Mouse (Mus musculus) limb, embryonic 11.5 days (tissue): ENCODE measurements around the gene Gm49387. TPM values are rescaled to one million over a fixed set of nuclear protein-coding genes. Genes with fewer than 3 reads are reported as not detected.
A peak's percentile ranks its signal among the peaks of the same experiment; 100 is the strongest.

Source experiments
- ATAC-seq: fragments of 200-750 bp; cut with Nextera tagmentation; 2 replicates; pipeline ENCODE4 v1.8.0; 2017; ENCODE audit warnings: low read depth; ENCODE audit not compliant: insufficient number of reproducible peaks, low FRiP score, low TSS enrichment
- DNase-seq: peaks from one replicate; pipeline ENCODE4 v3.0.0-alpha.2; 2015; ENCODE audit warnings: low spot score
- H3K27ac ChIP-seq: fragments of 300-500 bp; sonication (generic); replicated peaks from 2 replicates; pipeline ENCODE4 v1.5.1; 2014; ENCODE audit warnings: low read depth, mild to moderate bottlenecking, low read length
- H3K27me3 ChIP-seq: fragments of 300-500 bp; sonication (generic); 2 replicates; pipeline ENCODE4 v1.6.1; 2014; ENCODE audit warnings: mild to moderate bottlenecking, low read length, mixed read lengths; ENCODE audit not compliant: control insufficient read depth, insufficient read depth
- H3K36me3 ChIP-seq: fragments of 300-500 bp; sonication (generic); 2 replicates; pipeline ENCODE4 v1.6.1; 2014; ENCODE audit warnings: mild to moderate bottlenecking, low read length, moderate library complexity, mixed read lengths; ENCODE audit not compliant: control insufficient read depth, insufficient read depth
- H3K4me1 ChIP-seq: fragments of 300-500 bp; sonication (generic); 2 replicates; pipeline ENCODE4 v1.6.1; 2014; ENCODE audit warnings: low read length, mixed read lengths; ENCODE audit not compliant: control insufficient read depth, insufficient read depth
- H3K4me2 ChIP-seq: fragments of 300-500 bp; sonication (generic); 2 replicates; pipeline ENCODE4 v1.6.1; 2014; ENCODE audit warnings: low read depth, mild to moderate bottlenecking, moderate library complexity; ENCODE audit not compliant: severe bottlenecking
- H3K4me3 ChIP-seq: fragments of 300-500 bp; sonication (generic); 2 replicates; pipeline ENCODE4 v1.5.1; 2014; ENCODE audit warnings: low read depth, low read length
- H3K9ac ChIP-seq: fragments of 300-500 bp; sonication (generic); 2 replicates; pipeline ENCODE4 v1.6.1; 2014; ENCODE audit warnings: mild to moderate bottlenecking, low read length
- H3K9me3 ChIP-seq: fragments of 300-500 bp; sonication (generic); 2 replicates; pipeline ENCODE4 v1.6.1; 2016; ENCODE audit warnings: low read length; ENCODE audit not compliant: control insufficient read depth
- WGBS: fragments of 180-500 bp; shearing (Covaris S2); extraction: QIAGEN DNeasy Blood & Tissue Kit; methylation state at CpG from one replicate; pipeline ENCODE4 v1.1.7; 2014; 5-methylcytosine and 5-hydroxymethylcytosine counted together
- polyA plus RNA-seq: library from polyadenylated mRNA; unstranded; fragments of >200 nt; fragmentation: Nextera tagmentation; extraction: Ambion mirVana; gene quantifications from 2 replicates; pipeline ENCODE4 v1.2.1, GENCODE M21; 2014

Gene Gm49387
- 1.0 and 1.6 TPM in 2 replicates for polyA plus RNA-seq

DNA sequence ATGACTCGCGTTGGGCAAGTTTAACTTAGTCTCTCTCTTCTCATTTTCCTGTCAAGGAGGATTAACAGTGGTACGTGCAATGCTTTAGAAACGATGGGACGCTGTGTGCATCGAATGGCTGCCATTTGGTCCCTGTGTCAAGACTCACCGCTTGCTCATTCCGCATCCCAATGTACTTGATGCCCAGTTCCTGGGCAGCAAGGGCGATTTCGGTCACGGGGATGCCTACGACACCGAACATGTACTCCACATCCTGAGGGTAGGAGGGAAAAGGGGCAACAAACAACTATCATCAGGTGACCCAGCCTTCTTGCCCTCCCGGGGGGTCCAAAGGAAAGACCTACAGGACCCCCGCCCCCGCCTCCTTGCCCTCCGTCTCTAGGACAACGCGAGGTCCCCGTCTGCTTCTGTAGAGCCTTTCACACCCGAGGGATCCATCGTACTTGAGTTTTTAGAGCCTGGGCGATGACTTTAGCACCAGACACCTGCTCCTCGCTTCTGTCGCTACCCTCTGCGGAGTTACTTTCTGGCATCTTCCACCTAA, at the start of gene Gm49387:
Gm49387 (minus strand) TSS at position 533 of the 544 bp plus-strand sequence.
- H3K27ac ChIP-seq, result no peak within 1 kb of the TSS
- 4% methylated on average over 26 of the region's 26 CpGs for WGBS
- H3K36me3 ChIP-seq, result no peaks in the 10 kb centered on the region
- no peaks in the 10 kb centered on the region for H3K9me3 ChIP-seq
- no peaks in the 10 kb centered on the region for H3K27me3 ChIP-seq
- DNase-seq (no peak), ATAC-seq (peak; percentile 32)
- peak within 1 kb of the TSS; percentile 60 for H3K9ac ChIP-seq
- peak within 1 kb of the TSS; percentile 83 for H3K4me2 ChIP-seq
- peak within 1 kb of the TSS; percentile 45 for H3K4me3 ChIP-seq
- H3K4me1 ChIP-seq, result no peaks in the 10 kb centered on the region

DNA sequence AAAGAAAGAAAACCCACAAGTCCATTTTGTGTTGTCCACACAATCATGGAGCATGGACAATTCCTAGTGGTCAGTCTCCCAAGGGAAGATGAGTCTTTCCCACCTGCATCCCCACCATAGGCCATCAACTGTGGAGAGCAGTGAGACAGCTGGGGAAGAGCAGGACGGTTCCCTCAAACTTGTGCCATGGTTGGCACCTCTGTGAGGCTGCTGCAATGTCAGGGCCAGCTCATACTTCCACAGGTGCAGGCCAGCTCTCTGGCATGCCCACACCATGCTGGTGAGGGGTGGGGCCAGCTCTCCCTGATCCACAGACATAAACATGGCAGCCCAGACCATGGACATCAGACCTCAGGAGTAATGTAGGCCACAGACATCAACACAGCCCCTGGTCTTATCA, 45.6 kb upstream of the Gm49387 start:
- H3K4me3 ChIP-seq, result no peak overlapping the region
- ATAC-seq (no peak), DNase-seq (no peak)
- no peaks in the 10 kb centered on the region for H3K4me1 ChIP-seq
- H3K9ac ChIP-seq, result no peak overlapping the region
- H3K9me3 ChIP-seq, result no peaks in the 10 kb centered on the region
- no peak overlapping the region for H3K4me2 ChIP-seq
- WGBS, result 85% methylated on average over 1 of the region's 1 CpGs
- H3K27ac ChIP-seq, result no peak overlapping the region
- H3K27me3 ChIP-seq, result no peaks in the 10 kb centered on the region
- H3K36me3 ChIP-seq, result no peaks in the 10 kb centered on the region

DNA sequence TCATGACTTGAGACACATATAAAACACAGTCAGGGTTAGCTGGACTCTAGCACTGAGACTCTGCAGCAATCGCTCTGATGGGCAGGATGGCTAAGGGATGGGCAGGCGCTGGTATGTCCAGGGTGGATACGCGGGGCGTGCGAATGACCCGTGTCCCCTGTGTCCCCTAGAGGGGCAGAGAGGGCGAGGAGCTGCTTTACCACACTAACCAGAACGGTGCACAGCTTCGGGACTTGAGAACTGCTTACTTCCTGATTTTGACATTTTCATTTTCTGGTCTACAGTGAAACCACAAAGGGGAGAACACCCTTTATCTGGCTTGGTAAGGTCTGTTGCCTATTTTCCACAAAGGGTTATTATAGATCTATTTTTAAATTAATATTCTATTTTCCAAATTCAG, 45.0 kb upstream of the Gm49387 start:
- DNase-seq (no peak), ATAC-seq (no peak)
- WGBS, result 93% methylated on average over 10 of the region's 10 CpGs
- Histone ChIP-seq H3K4me3 (no peak overlapping the region), H3K9ac (no peak overlapping the region), H3K9me3 (no peaks in the 10 kb centered on the region), H3K4me1 (no peaks in the 10 kb centered on the region), H3K36me3 (no peaks in the 10 kb centered on the region), H3K27ac (no peak overlapping the region), H3K27me3 (no peaks in the 10 kb centered on the region), H3K4me2 (no peak overlapping the region)

DNA sequence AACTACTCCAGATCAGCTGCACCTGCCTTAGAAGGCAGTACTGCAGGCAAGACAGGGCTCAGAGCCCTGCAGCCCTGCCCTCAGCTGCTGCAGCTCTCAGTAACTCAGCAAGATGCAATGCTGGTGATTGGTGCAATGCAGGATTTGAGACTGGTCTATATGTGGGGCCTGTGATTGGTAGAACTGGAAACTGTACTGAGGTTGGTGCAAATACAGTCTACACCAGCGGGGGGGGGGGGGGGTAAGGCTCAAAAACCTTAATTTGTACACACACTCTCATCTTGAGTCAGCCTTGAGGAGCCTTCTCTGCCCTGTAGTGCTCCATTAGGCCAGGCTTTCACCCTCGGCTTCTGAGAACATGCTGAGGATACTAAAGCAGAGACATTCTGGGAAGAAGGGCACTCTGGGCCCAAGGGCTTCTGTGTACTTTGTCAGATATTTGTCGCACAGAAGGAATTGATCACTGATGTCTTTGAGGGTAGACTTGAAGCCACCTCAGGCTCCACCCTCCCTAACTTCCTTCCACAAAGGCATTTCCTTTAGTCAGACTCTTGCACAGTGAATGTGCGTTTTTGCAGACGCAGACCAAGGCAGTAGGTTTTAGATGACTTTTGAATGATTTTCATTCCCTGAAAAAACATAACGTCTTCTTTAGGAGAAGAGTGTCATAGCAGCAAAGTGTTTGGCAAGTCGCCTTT, 43.8 kb upstream of the Gm49387 start:
- no peak overlapping the region for H3K27ac ChIP-seq
- 70% methylated on average over 7 of the region's 7 CpGs for WGBS

DNA sequence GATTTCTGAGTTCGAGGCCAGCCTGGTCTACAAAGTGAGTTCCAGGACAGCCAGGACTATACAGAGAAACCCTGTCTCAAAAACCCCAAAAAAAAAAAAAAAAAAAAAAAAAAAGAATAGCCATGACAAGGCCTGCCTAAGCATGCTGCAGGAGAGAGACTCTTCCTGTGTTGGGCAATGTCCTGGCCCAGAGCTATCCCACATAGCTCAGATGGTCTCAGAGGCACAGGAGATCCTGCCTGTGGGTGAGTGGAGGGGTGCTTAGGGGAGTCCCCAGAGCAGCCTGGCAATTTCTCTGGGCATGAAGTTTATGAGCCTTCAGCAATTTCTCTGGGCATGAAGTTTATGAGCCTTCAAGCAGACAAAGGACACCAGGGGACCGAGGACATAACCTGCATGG, 42.9 kb upstream of the Gm49387 start:
- Histone ChIP-seq H3K4me3 (no peak overlapping the region), H3K36me3 (no peaks in the 10 kb centered on the region), H3K9me3 (no peaks in the 10 kb centered on the region), H3K4me2 (no peak overlapping the region), H3K9ac (no peak overlapping the region), H3K4me1 (no peaks in the 10 kb centered on the region), H3K27me3 (no peaks in the 10 kb centered on the region), H3K27ac (no peak overlapping the region)
- DNase-seq (no peak), ATAC-seq (no peak)
- WGBS, result 86% methylated on average over 2 of the region's 2 CpGs

More for the DNA sequence above, 43.8 kb upstream of the Gm49387 start:
- Histone ChIP-seq H3K4me2 (no peak overlapping the region), H3K4me3 (no peak overlapping the region), H3K9ac (no peak overlapping the region), H3K9me3 (no peaks in the 10 kb centered on the region), H3K4me1 (no peaks in the 10 kb centered on the region), H3K36me3 (no peaks in the 10 kb centered on the region), H3K27me3 (no peaks in the 10 kb centered on the region)
- ATAC-seq (no peak), DNase-seq (peak; percentile 17)

DNA sequence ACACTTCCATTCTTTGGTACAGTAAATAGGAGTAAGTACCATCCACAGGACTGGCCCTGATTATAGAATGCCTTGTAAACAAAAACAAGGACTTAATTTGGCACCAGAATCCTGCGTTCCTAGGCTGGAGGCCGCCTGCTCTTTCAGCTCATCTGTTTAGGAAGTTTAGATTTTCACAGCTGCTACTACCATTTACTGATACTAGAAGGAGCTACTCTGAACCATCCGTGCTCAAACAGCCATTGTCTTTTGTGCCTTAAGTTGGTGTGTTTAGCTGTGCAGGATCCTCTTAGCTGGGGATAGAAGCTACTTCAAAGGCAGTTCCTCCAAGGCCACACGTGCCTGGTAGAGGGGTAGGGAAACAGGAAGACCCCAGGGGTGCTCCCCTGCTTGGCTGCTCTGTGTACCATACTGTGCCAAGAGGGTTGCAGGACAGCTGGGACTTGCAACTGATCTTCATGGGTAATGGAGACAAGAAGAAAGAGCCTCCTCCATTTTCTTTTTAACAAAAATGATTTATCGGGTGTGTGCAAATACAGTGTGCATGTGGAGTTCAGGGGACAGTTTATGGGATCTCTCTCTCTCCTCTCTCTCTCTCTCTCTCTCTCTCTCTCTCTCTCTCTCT, 41.4 kb upstream of the Gm49387 start:
- no peak for ATAC-seq
- Histone ChIP-seq H3K27ac (no peak overlapping the region), H3K4me1 (no peaks in the 10 kb centered on the region), H3K9me3 (no peaks in the 10 kb centered on the region), H3K9ac (no peak overlapping the region), H3K36me3 (no peaks in the 10 kb centered on the region), H3K4me3 (no peak overlapping the region), H3K27me3 (no peaks in the 10 kb centered on the region), H3K4me2 (no peak overlapping the region)
- 48% methylated on average over 5 of the region's 5 CpGs for WGBS
- peak; percentile 16 for DNase-seq

DNA sequence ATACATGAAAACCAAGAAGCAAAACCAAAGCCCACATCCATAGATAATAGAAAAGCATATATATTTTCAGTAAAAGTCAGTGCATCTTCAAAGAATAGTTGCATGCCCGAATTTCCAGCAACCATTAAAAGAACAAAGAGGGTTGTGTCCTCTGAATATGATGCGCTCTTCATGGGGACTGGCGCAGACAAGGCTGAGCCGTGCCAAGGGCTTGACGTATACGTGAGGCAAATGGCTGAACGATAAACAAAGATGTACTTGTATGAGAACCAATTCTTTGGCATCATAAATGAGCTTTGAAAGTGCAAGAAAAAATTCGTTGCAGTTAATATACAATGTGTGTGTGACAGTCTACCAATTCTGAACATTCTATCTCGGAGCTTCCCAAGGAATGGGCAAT, 40.6 kb upstream of the Gm49387 start:
- DNase-seq (no peak), ATAC-seq (no peak)
- Histone ChIP-seq H3K4me1 (no peaks in the 10 kb centered on the region), H3K27ac (no peak overlapping the region), H3K9ac (no peak overlapping the region), H3K4me3 (no peak overlapping the region), H3K4me2 (no peak overlapping the region), H3K9me3 (no peaks in the 10 kb centered on the region), H3K27me3 (no peaks in the 10 kb centered on the region), H3K36me3 (no peaks in the 10 kb centered on the region)
- 92% methylated on average over 9 of the region's 9 CpGs for WGBS

DNA sequence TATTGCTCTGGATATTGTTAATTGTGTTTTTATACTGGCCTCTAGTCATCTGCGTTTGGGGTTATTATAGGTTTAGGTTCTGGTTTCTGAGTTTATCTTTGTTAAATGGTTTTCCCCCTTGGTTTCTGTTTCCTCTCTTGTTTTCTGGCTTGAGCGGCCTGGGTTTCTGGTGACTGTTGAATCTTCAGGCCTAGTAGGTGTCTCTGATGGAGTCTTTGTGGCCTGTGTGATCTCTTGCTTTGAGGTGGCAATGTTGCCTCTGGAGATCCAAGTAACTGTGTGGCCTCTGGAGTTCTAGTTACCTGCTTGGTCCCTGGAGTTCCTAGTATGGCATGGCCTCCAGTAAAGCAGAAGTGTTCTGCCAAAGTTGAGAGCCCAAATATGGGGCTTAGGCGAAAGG, 40.0 kb upstream of the Gm49387 start:
- Histone ChIP-seq H3K9me3 (no peaks in the 10 kb centered on the region), H3K4me1 (no peaks in the 10 kb centered on the region), H3K9ac (no peak overlapping the region), H3K4me2 (no peak overlapping the region), H3K4me3 (no peak overlapping the region), H3K27ac (no peak overlapping the region), H3K36me3 (no peaks in the 10 kb centered on the region), H3K27me3 (no peaks in the 10 kb centered on the region)
- WGBS, result 96% methylated on average over 3 of the region's 3 CpGs
- no peak for ATAC-seq
- no peak for DNase-seq
